Mouse (Mus musculus): Measurements from ENCODE around the gene Prkch. TPM values are rescaled to one million over a fixed set of nuclear protein-coding genes. Genes with fewer than 3 reads are reported as not detected.
A peak's percentile ranks its signal among the peaks of the same experiment; 100 is the strongest.
"Not testable (repeated sequence)": the region's sequence is repeated elsewhere in the genome, so short reads cannot be mapped to it uniquely, and the experiment has no call there.

Gene Prkch
- 8.0 and 10.9 TPM in 2 replicates for polyA plus RNA-seq (2014; fragmentation: Nextera tagmentation; extraction: Ambion mirVana)

- Histone ChIP-seq H3K4me3 (ENCODE audit: low read depth, low read length) (peak within 1 kb of the TSS; percentile 60), H3K9me3 (ENCODE audit: control insufficient read depth, low read length) (no peaks in the 10 kb centered on the region), H3K4me1 (ENCODE audit: control insufficient read depth, insufficient read depth, low read length) (no peaks in the 10 kb centered on the region), H3K27me3 (ENCODE audit: control insufficient read depth, insufficient read depth, low read length) (peaks cover 17% of the 10 kb centered on the region; the same call in 1 of the 2 replicates), H3K27ac (ENCODE audit: low read depth, low read length) (peak within 1 kb of the TSS; percentile 35; the same call in 1 of the 2 replicates), H3K9ac (replicated peaks; ENCODE audit: low read depth, low read length) (peak within 1 kb of the TSS; percentile 56), H3K4me2 (ENCODE audit: low read depth, low read length) (peak within 1 kb of the TSS; percentile 95), H3K36me3 (ENCODE audit: control insufficient read depth, insufficient read depth, low read length) (no peaks in the 10 kb centered on the region)
- ATAC-seq (ENCODE audit: low read depth): peak; percentile 89
- 1% methylated on average over 45 of the region's 61 CpGs for whole genome bisulfite sequencing
Measured at GRCm38 (mm10) chr12:73584610-73585240, at the start of gene Prkch. Prkch (plus strand) TSS chr12:73584796.

- H3K27me3 ChIP-seq (ENCODE audit: control insufficient read depth, insufficient read depth, low read length): no peaks in the 10 kb centered on the region
- H3K36me3 ChIP-seq (ENCODE audit: control insufficient read depth, insufficient read depth, low read length): no peaks in the 10 kb centered on the region
- no peak overlapping the region for H3K27ac ChIP-seq (ENCODE audit: low read depth, low read length)
- H3K4me2 ChIP-seq (ENCODE audit: low read depth, low read length): no peak overlapping the region
- H3K9me3 ChIP-seq (ENCODE audit: control insufficient read depth, low read length): no peaks in the 10 kb centered on the region
- no peak for ATAC-seq (ENCODE audit: low read depth)
- H3K4me1 ChIP-seq (ENCODE audit: control insufficient read depth, insufficient read depth, low read length): no peaks in the 10 kb centered on the region
- WGBS: 33% methylated on average over 17 of the region's 17 CpGs
- no peak overlapping the region for H3K9ac ChIP-seq (replicated peaks; ENCODE audit: low read depth, low read length)
- H3K4me3 ChIP-seq (ENCODE audit: low read depth, low read length): no peak overlapping the region
Measured at GRCm38 (mm10) chr12:73537499-73538138, 47.0 kb upstream of the Prkch start.

- H3K27me3 ChIP-seq (ENCODE audit: control insufficient read depth, insufficient read depth, low read length); H3K36me3 ChIP-seq (ENCODE audit: control insufficient read depth, insufficient read depth, low read length); H3K4me2 ChIP-seq (ENCODE audit: low read depth, low read length); H3K9ac ChIP-seq (replicated peaks; ENCODE audit: low read depth, low read length); H3K4me1 ChIP-seq (ENCODE audit: control insufficient read depth, insufficient read depth, low read length); H3K27ac ChIP-seq (ENCODE audit: low read depth, low read length); ATAC-seq (ENCODE audit: low read depth); H3K9me3 ChIP-seq (ENCODE audit: control insufficient read depth, low read length); H3K4me3 ChIP-seq (ENCODE audit: low read depth, low read length): not testable (repeated sequence)
- WGBS: 60% methylated on average over 3 of the region's 3 CpGs
Measured at GRCm38 (mm10) chr12:73538139-73538508, 46.5 kb upstream of the Prkch start.

GRCm38 (mm10) chr12:73539151-73539550, 45.4 kb upstream of the Prkch start:
- H3K9ac ChIP-seq (replicated peaks; ENCODE audit: low read depth, low read length): no peak overlapping the region
- H3K4me3 ChIP-seq (ENCODE audit: low read depth, low read length): no peak overlapping the region
- no peaks in the 10 kb centered on the region for H3K36me3 ChIP-seq (ENCODE audit: control insufficient read depth, insufficient read depth, low read length)
- ATAC-seq (ENCODE audit: low read depth): no peak
- no peaks in the 10 kb centered on the region for H3K4me1 ChIP-seq (ENCODE audit: control insufficient read depth, insufficient read depth, low read length)
- WGBS: 44% methylated on average over 2 of the region's 2 CpGs
- no peak overlapping the region for H3K27ac ChIP-seq (ENCODE audit: low read depth, low read length)
- peaks cover 6% of the 10 kb centered on the region for H3K27me3 ChIP-seq (ENCODE audit: control insufficient read depth, insufficient read depth, low read length)
- H3K9me3 ChIP-seq (ENCODE audit: control insufficient read depth, low read length): no peaks in the 10 kb centered on the region
- H3K4me2 ChIP-seq (ENCODE audit: low read depth, low read length): no peak overlapping the region

GRCm38 (mm10) chr12:73540402-73540801, 44.2 kb upstream of the Prkch start:
- Histone ChIP-seq H3K9me3 (ENCODE audit: control insufficient read depth, low read length) (no peaks in the 10 kb centered on the region), H3K36me3 (ENCODE audit: control insufficient read depth, insufficient read depth, low read length) (no peaks in the 10 kb centered on the region), H3K4me1 (ENCODE audit: control insufficient read depth, insufficient read depth, low read length) (no peaks in the 10 kb centered on the region), H3K4me2 (ENCODE audit: low read depth, low read length) (no peak overlapping the region), H3K4me3 (ENCODE audit: low read depth, low read length) (no peak overlapping the region), H3K27me3 (ENCODE audit: control insufficient read depth, insufficient read depth, low read length) (peaks cover 19% of the 10 kb centered on the region), H3K27ac (ENCODE audit: low read depth, low read length) (no peak overlapping the region), H3K9ac (replicated peaks; ENCODE audit: low read depth, low read length) (no peak overlapping the region)
- ATAC-seq (ENCODE audit: low read depth): no peak
- 84% methylated on average over 2 of the region's 2 CpGs for WGBS

DNA sequence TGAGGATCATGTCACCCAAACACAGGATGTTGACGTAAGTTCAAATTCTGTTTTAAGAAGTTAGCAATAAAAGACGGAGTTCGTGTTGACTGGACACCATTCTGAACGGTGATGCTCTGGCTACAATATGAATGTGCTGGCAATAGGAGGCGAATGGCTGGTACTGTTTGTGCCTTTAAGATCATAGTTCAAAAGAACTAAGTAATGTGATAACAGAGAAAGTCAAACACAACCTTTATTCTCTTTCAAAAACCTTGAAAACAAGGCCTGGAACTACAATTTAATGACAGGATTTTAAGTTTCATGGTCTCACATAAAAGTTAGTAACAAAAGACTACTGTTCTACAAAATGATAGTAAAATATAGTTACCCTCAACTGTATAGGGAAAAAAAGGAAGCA, 41.4 kb upstream of the Prkch start:
- Histone ChIP-seq H3K36me3 (ENCODE audit: control insufficient read depth, insufficient read depth, low read length) (no peaks in the 10 kb centered on the region), H3K9ac (replicated peaks; ENCODE audit: low read depth, low read length) (no peak overlapping the region), H3K9me3 (ENCODE audit: control insufficient read depth, low read length) (no peaks in the 10 kb centered on the region), H3K27ac (ENCODE audit: low read depth, low read length) (no peak overlapping the region), H3K4me2 (ENCODE audit: low read depth, low read length) (no peak overlapping the region), H3K27me3 (ENCODE audit: control insufficient read depth, insufficient read depth, low read length) (peaks cover 44% of the 10 kb centered on the region), H3K4me3 (ENCODE audit: low read depth, low read length) (no peak overlapping the region), H3K4me1 (ENCODE audit: control insufficient read depth, insufficient read depth, low read length) (no peaks in the 10 kb centered on the region)
- ATAC-seq (ENCODE audit: low read depth): no peak
- 86% methylated on average over 5 of the region's 5 CpGs for WGBS

GRCm38 (mm10) chr12:73544736-73545671, 39.6 kb upstream of the Prkch start:
- ATAC-seq (ENCODE audit: low read depth): peak; percentile 34; the same call in 1 of the 2 replicates
- no peaks in the 10 kb centered on the region for H3K36me3 ChIP-seq (ENCODE audit: control insufficient read depth, insufficient read depth, low read length)
- WGBS: 12% methylated on average over 48 of the region's 48 CpGs
- H3K4me2 ChIP-seq (ENCODE audit: low read depth, low read length): peak overlapping the region; percentile 38
- peaks cover 52% of the 10 kb centered on the region for H3K27me3 ChIP-seq (ENCODE audit: control insufficient read depth, insufficient read depth, low read length)
- H3K27ac ChIP-seq (ENCODE audit: low read depth, low read length): no peak overlapping the region
- peak overlapping the region; percentile 33 for H3K4me3 ChIP-seq (ENCODE audit: low read depth, low read length)
- no peaks in the 10 kb centered on the region for H3K4me1 ChIP-seq (ENCODE audit: control insufficient read depth, insufficient read depth, low read length)
- H3K9me3 ChIP-seq (ENCODE audit: control insufficient read depth, low read length): no peaks in the 10 kb centered on the region
- H3K9ac ChIP-seq (replicated peaks; ENCODE audit: low read depth, low read length): no peak overlapping the region

DNA sequence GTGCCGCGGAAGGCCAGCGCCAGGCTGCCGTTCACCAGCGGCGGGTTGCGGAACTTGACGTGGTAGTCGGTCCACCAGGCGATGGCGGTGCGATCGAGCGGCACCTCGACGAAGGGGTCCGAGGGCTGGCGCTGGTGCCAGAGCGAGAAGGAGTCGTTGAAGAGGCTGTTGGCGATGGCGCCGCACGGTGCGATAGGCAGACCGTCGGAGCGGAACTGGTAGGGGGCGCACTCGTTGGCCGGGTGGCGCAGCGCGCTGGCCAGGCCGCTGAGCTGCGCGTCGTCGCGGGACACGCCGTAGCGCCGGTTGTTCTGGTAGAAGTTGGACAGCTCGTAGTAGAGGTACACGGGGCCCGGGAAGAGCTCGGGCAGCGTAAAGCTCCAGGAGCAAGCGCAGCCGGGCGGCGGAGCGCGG, 38.9 kb upstream of the Prkch start:
- no peak overlapping the region for H3K9ac ChIP-seq (replicated peaks; ENCODE audit: low read depth, low read length)
- under 1% methylated on average over 55 of the region's 55 CpGs for WGBS
- H3K27me3 ChIP-seq (ENCODE audit: control insufficient read depth, insufficient read depth, low read length): peaks cover 52% of the 10 kb centered on the region
- H3K4me2 ChIP-seq (ENCODE audit: low read depth, low read length): peak overlapping the region; percentile 38
- H3K4me3 ChIP-seq (ENCODE audit: low read depth, low read length): peak overlapping the region; percentile 33
- ATAC-seq (ENCODE audit: low read depth): peak; percentile 38; the same call in 1 of the 2 replicates
- H3K36me3 ChIP-seq (ENCODE audit: control insufficient read depth, insufficient read depth, low read length): no peaks in the 10 kb centered on the region
- H3K9me3 ChIP-seq (ENCODE audit: control insufficient read depth, low read length): no peaks in the 10 kb centered on the region
- H3K4me1 ChIP-seq (ENCODE audit: control insufficient read depth, insufficient read depth, low read length): no peaks in the 10 kb centered on the region
- no peak overlapping the region for H3K27ac ChIP-seq (ENCODE audit: low read depth, low read length)

Measured in neural tube, embryonic 14.5 days (tissue).